Mouse (Mus musculus) adrenal gland, postnatal 4 days (tissue): ENCODE data around the gene Ten1. TPM values are rescaled to one million over a fixed set of nuclear protein-coding genes. Genes with fewer than 3 reads are reported as not detected.

Source experiments
- DNase-seq, 2 experiments: peaks; one replicate each; pipeline ENCODE4 v3.0.0; 2021 to 2022; ENCODE audit warnings: low spot score in 2 of 2, mixed read lengths in 2 of 2
- total RNA-seq, 2 experiments: library from RNA; stranded (reverse); gene quantifications; 2 replicates each; pipeline ENCODE4 v1.2.3; 2021

Gene Ten1
- total RNA-seq, 2 experiments from 2014 or later, result 31.6 to 32.9 TPM

DNA sequence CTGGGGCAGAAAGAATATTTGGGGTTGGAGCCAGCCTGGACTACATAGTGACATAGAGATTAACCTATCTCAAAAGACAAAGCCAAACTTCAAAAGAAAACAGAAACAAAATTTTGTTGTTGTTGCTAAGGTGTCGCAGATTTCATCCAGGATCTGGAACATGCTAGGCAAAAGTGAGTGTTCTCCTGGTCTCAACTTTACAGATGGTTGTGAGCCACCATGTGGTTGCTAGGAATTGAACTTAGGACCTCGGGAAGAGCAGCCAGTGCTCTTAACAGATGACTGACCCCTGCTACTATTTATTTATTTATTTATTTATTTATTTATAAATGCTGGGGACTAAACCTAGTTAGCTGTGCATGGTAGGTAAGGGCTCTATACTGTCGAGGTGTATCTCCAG, 2.3 kb upstream of the Ten1 start:
- DNase-seq, result no peak

DNA sequence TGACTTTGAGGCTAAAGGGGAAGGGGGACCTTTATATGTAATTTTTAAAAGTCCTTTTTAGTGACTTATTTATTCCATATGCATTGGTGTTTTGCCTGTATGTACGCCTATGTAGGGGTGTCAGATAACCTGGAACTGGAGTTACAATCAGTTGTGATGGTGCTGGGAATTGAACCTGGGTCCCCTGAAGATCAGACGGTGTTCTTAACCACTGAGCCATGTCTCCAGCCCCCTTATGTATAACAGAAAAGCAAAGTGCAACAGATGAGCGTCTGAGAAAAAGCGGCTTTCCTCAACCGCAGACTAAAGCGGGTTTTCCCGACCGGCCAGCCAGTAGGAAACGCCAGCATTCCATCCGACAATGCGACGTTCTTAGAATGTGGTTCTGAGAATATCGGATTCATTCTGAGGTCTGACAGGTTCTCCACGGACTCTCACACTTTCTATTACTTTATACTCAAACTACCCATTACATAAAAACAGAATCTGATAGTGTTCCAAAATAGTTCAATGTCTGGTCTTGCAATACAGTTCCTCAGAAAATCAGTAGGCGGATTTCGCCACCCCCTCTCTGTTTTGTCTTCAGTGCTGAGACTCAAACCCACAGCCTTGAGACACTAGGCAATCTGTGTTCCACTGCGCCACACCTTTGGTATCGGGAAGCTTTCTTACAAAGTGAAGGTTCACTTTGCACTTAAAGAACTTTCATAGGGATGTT, 1.6 kb upstream of the Ten1 start:
- DNase-seq, result no peak

DNA sequence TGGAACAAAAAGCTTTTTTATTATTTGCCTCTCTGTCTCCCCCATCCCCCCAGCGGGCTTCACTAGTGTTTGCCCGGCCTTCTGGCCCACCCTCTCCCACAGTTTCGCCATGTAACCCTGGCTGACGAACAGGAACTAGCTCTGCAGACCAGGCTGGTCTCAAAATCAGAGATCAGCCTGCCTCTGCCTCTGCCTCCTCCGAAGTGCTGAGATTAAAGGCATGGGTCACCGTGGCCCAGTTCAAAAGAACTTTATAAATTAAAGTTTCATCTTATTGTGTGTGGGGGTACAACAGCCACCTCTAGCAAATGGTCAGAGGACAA, 1.1 kb upstream of the Ten1 start:
- no peak for DNase-seq

GRCm38 (mm10) chr11:116198132-116198531, 523 bp upstream of the Ten1 start:
- DNase-seq, result no peak

DNA sequence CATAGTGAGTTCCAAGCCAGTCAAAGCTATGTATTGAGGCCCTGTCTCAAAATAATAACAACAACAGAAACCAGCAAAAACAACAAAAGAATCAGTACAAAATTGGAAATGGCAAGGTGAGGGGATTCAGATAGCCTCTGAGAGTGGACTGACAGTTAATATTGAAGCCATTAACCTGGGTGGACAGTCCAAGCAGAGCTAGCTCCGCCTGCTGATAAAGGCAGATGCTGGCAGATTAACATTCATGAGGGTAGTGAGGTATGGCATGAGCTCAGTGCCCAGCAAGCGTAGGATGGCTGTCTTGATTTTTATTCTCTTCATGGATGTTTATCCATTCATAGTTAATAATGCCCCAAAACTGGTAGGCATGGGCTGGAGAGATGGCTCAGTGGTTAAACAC, 2.5 kb downstream of the Ten1 start:
- no peak for DNase-seq

DNA sequence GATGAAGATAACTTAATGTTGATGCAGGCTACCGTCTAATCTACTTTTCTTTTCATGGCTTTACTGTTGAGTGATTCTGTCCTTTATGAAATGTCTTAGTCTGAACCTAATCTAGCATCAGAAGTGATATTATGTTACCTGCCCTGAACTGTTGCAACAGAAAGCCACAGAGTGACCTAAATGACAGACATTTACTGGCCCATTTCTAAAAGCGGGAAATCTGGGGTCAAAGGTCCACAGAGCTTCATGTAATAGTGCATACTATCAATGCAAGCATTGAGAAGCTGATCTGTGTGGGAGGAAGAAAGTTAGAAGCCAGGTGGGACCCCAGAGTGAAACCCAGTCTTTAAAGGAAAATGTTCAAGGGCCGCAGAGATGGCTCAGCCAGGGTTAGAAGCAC, 4.5 kb downstream of the Ten1 start:
- DNase-seq, result no peak

- DNase-seq, result no peak
Measured at GRCm38 (mm10) chr11:116206678-116207077, 8.0 kb downstream of the Ten1 start.

DNA sequence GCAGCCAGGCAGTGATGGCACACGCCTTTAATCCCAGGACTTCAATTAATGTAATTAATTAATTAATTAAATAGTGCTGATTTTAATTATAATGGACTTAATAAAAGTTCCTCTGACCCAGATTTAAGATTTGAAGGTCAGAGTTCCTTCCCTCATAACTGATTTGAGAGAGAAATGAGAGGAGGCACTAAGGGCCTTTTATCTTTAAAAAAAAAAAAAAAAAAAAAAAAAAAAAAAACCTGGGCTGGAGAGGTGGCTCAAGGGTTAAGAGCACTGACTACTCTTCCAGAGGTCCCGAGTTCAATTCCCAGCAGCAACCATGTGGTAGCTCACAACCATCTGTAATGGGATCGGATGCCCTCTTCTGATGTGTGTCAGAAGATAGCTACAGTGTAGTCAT, 10.0 kb downstream of the Ten1 start:
- DNase-seq, result no peak

- DNase-seq, result no peak
Measured at GRCm38 (mm10) chr11:116209257-116209656, 10.6 kb downstream of the Ten1 start.

- DNase-seq, result no peak
Measured at GRCm38 (mm10) chr11:116210696-116211095, 12.0 kb downstream of the Ten1 start.

- no peak for DNase-seq
Measured at GRCm38 (mm10) chr11:116212847-116213246, 14.2 kb downstream of the Ten1 start.

GRCm38 (mm10) chr11:116213877-116214510, 15.3 kb downstream of the Ten1 start:
- no peak for DNase-seq

- no peak for DNase-seq
Measured at GRCm38 (mm10) chr11:116215181-116215580, 16.5 kb downstream of the Ten1 start.

DNA sequence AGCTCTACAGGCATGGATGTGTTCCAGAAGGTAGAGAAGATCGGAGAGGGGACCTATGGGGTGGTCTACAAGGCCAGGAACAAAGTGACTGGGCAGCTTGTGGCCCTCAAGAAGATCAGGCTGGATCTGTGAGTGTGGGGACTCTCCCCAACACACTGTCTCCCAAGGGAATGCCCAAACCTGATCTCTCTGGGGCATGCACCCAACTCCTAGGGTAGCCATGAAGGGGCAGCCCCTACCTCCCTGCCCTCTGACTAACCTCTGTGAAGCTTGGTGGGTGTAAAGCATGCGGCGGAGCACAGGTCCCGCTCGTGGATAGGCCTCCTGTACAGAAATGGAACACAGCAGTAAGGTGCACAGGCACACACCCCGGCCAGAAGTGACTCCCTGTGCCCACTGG, 17.3 kb downstream of the Ten1 start:
- no peak for DNase-seq

GRCm38 (mm10) chr11:116216549-116216948, 17.9 kb downstream of the Ten1 start:
- no peak for DNase-seq

GRCm38 (mm10) chr11:116218263-116218662, 19.6 kb downstream of the Ten1 start:
- no peak for DNase-seq

DNA sequence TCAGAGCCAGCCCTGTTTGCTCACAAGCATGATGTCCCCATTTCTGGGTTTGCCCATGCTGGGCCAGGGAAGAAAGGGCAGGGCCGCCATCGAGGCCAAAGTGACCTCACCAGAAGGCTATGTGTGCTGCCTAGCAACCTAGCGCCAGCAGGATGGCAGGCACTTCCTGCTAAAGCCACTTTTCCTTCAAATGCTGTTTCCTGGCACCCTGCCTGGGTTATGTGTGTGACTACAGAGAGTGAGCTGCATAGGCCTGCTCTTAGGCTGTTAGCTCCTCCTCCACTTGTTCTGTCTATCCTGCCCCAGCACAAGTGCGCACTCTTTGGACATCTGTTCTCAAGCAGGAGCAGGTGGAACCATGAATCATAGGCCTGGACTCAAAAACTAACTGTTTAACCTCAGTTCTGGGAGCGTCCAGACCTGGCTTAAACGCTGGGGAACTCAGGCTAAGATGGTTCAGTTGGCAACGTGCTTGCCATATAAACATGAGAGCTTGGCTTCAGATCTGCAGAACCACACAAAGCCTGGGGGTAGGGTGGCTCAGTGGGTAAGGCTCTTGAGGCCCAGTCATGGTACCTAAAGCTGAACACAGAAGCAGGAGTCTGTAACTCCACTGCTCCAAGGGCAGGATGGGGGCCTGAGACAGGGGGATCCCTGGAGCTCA, 20.2 kb downstream of the Ten1 start:
- DNase-seq, result peak; percentile 70 to 91

- no peak for DNase-seq
Measured at GRCm38 (mm10) chr11:116219885-116220284, 21.2 kb downstream of the Ten1 start.

DNA sequence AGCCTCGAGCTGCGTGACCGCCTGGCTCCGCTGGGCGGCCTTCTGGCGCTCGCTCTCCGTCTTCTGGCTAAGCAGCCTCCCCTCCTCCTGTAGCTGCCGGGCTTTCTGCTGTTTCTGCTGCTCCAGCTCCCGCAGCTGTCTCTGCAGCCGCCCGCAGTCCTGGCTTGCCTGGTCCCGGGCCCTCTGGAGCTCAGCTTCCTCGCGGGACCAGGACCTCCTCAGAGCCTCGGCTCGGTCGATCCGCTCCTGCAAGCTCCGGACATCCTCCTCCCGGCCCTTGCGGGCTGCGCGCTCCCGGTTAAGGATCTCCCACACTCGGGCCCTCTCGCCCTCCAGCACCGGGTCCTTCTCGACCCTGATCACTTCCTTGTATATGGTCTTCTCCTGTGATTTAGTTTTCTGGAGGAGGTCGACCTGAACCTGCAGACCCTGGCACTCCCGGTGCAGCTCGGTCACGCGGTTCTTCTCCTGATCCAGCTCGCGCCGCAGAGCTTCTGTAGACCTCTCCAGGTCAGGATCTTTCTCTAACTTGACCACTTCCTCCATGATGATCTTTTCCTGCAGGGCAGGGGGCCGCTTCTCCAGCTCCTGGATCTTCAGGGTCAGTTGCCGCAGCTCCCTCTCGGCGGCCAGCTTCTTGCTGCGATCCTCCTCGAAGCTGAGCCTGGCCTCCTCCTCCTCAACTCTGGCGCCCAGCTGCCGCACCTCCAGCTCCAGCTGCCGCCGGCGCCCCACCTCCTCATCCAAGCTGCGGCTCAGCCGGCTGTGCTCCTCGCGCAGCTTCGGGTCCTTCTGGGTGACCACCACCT, 23.5 kb downstream of the Ten1 start:
- DNase-seq, result no peak

GRCm38 (mm10) chr11:116222740-116223059, 24.0 kb downstream of the Ten1 start:
- DNase-seq, result no peak

DNA sequence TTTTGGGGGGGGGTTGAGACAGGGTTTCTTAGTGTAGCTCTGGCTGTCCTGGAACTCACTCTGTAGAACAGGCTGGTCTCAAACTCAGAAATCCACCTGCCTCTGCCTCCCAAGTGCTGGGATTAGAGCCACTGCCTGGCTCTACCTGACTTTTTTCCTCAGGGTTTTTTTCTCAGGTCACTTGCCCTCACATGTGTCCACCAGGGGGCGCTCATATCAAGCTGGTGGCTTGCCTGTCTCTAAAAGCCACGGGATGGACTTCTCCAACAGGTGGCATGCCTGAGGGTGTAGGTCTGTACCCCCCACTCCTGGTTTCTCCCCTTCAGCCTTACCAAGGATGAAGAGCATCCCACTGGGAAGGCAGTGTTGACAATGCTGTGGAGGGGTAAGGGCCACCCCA, 27.8 kb downstream of the Ten1 start:
- DNase-seq, result peak; percentile 64 to 81

DNA sequence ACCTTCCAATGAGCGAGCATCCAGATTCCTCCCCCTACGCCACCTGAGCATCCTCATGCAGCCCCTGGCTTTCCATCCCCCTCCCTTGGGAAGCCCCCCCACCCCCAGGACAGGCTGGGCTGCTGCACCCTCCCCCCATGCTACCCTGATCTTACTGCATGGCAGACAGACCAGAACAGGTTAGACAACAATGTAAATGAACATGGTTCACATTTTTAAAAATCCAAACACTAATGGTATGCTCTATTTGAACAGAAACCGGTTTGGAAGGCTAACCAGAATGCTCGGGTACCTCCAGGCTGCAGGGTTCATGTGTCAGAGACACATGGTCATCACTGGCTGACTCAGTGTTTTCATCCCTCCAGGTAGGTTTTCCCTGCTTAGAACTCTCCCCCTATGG, 30.0 kb downstream of the Ten1 start:
- no peak for DNase-seq
